Mouse (Mus musculus) cerebellum, adult 8-10 months (tissue): ENCODE results near the gene Mybpc1.
"Not testable (repeated sequence)": the region's sequence is repeated elsewhere in the genome, so short reads cannot be mapped to it uniquely, and the experiment has no call there.

Source experiments
- DNase-seq: peaks from one replicate; pipeline ENCODE4 v3.0.0; 2022

Gene Mybpc1

GRCm38 (mm10) chr10:88547635-88548034 lies 57.3 kb downstream of the Mybpc1 start:
- no peak for DNase-seq

DNA sequence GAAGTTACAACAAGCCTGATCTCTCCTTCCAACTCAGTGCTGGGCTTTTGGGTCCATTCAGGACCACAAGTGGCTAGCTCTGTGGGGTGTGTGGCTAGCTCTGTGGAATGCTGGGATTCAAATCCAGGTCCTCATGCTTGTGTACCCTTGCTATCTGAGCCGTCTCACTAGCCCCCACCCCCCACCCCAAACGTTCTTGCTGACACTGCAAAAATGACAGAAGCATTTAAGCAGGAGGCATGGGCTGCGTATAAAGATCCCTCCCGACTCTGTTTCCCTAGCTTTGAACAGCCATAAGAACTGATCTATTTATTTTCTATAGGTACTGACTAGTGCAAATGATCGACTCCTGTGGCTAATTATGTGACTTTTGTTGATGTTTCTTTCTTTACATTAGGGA lies 74.3 kb downstream of the Mybpc1 start:
- no peak for DNase-seq

- no peak for DNase-seq
Measured at GRCm38 (mm10) chr10:88524016-88524415, 80.9 kb downstream of the Mybpc1 start.

GRCm38 (mm10) chr10:88523212-88523611 lies 81.7 kb downstream of the Mybpc1 start:
- no peak for DNase-seq

DNA sequence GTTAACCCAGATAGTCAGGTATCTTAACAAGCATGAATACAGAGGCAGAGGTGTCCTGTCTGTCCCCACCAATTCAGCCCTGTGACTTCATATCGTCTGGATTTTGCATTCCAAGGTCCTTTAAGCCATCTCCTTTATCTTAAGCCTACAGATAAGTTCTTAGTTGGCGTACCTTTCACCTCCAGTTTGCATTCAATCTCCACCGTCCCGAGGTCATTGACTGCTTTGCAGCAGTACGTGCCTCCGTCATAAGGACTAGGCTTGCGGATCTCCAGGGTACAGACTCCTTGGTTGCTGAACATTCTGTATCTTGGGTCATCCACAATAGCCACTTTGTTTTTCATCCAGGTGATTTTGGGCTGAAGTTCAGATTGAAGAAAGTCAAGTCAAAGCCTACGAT lies 82.2 kb downstream of the Mybpc1 start:
- DNase-seq, result no peak

- not testable (repeated sequence) for DNase-seq
Measured at GRCm38 (mm10) chr10:88515049-88515448, 89.9 kb downstream of the Mybpc1 start.

GRCm38 (mm10) chr10:88514495-88514894 lies 90.5 kb downstream of the Mybpc1 start:
- no peak for DNase-seq

DNA sequence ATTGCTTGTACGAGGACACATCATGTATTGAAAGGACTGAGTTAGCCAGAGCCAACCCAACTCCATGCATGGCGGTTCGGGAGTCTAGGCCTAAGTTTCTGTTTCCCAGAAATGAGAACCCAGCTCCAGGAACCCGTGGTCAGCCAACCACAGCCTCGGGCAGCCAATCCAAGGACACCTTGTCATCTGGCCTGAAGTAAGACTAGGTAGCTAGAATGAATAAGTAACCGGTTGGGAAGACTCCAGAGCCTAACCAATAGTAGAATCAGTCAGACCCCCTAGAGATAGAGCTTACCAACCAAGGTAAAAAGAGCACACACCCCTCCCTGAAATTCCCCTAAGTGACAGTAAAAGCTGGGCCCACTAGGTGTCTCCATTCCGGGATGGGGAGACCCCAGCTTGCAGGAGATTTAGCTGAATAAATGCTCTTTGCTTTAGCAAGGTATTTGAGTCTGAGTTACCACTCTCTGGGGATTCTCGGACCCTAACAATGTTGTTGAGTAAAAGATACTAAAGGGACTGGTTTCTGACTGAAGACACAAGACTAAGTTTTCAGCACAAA lies 91.3 kb downstream of the Mybpc1 start:
- DNase-seq, result no peak

DNA sequence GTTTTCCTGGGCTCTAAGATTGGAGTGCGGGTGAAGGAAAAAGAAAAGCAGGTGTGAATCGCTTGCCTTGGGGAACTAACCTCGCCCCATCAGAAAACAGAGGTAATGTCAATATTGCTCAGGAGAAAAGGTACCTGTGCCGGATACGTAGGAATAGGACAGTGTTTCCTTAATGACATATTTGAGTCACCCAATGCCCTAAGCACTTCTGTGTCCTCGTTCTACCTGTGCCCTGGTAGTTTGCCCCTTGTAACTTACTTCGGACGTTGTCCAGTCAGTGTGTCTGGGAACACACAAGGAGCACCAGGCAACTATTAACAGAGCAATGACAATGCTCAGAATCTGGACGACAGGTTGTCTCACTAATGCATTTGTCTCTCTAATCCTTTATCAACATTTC lies 93.6 kb downstream of the Mybpc1 start:
- no peak for DNase-seq

DNA sequence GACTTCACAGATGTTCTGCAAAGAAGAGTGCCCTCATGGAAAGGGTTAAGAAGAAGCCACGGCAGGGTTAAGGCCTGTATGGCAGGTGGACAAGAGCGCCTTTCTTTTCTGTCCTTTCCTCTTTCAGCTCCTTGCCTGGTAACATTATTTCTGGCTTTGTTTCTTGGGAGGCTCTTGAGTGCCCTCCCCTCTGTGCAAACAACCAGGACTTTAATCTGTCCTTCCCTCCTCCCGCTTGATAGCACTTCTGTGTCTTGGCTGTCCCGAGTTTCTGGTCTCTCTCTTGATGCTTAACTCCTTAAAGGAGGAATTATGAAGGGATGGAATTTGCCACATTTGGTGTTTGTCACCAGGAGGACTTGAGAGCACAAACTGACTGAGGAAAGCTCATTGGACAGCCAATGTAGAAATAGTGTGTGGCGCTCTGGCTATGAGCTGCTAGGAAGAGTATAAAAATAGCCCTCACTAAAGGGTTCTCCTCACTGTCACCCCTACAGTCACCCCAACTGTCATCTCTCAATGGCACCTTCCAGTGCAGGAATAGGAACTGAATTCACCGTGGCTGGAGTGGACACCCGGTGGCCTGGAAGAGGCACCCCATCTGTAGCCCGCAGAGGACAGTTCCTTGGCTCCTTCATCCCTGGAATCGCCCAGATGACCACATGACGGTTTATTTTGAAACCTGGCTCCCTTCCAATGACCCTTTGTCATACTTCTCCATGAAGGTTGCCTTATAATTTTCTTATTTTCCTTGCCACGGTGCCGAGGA lies 94.3 kb downstream of the Mybpc1 start:
- DNase-seq, result no peak

DNA sequence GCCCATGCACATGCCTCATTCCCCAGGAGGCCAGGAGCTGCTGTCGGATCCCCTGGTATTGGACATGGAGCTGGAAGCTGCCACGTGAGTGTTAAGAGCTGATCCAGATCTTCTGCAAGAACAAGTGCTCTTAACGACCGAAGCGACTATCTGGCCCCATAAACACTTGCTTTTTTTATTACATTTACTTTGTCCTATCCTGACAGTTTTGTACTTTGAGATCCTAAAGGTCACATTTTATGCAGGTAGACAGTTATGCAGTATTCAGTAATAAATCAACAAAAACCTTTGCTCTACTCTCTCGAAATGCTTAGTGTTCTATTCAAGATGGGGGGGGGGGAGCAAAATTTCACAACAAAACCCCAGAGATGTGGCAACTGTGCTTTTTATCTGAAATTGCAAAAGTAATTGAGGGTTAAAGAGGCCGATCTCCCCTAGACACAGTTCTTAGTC lies 97.2 kb downstream of the Mybpc1 start:
- no peak for DNase-seq

- DNase-seq, result no peak
Measured at GRCm38 (mm10) chr10:88505256-88505655, 99.7 kb downstream of the Mybpc1 start.

- no peak for DNase-seq
Measured at GRCm38 (mm10) chr10:88504481-88504880, 100.5 kb downstream of the Mybpc1 start.

DNA sequence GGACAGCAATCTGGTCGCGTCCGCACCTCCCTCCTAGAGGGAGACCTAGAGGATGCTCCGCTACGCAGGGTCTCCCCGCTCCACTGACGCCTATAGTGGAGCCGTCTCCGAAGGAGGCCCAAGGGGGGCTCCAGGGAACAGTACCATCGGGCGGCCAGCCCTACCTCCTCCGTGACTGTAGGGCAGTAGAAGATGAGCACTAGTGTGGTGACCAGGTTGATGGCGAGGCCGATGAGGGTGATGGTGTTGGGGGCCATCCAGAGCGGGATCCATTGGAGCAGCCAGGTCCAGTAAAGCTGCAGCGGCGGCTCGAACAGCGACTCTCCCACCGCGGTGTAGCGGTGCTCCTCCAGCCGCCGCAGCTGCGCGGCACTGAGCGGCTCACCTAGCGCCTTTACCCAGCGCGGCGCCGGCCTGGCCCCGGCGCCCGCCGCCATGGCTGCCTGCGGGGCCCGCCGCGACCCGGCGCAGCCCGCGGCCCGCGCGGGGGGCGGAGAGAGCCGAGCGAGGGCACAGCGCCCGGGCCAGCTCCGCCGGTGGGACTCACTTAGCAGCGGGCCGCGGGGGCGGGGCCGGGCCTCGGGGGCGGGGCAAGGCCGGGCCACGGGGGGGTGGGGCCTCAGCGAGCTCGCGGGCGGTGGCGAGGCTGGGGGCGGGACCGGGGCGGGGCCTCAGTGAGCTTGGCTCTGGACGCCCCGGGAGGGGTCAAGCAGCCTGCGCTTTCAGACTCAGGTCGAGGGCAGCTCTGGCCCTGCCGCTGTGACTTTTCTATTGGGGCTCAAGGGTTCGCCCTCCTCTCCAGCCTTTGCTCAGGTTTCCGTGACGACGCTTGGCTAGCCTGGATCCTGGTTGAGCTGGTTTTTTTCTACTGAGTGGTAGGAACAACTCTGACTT lies 101.3 kb downstream of the Mybpc1 start, which contains the start of gene Chpt1:
Gene Chpt1 (minus strand): TSS at position 653 of the 894 bp plus-strand sequence.
- peak; percentile 81 for DNase-seq

DNA sequence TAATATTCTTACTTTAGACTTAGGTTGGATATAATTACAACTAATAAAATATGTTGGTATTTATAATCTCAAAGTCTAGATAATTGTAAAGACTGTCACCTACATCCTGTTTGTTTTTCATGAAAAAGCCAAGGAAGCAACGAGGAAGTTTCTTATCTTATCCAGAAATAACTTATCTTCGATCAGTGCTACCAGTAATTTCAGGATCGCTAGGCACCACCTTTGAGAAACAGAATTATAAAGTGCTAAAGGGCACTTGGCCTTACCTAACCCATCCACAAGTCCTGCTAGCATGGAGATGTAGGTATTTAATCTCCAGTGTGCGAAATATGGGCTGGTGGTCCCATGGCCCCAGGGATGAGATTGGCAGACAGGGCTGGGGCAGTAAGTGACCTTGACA lies 102.0 kb downstream of the Mybpc1 start:
- DNase-seq, result no peak

DNA sequence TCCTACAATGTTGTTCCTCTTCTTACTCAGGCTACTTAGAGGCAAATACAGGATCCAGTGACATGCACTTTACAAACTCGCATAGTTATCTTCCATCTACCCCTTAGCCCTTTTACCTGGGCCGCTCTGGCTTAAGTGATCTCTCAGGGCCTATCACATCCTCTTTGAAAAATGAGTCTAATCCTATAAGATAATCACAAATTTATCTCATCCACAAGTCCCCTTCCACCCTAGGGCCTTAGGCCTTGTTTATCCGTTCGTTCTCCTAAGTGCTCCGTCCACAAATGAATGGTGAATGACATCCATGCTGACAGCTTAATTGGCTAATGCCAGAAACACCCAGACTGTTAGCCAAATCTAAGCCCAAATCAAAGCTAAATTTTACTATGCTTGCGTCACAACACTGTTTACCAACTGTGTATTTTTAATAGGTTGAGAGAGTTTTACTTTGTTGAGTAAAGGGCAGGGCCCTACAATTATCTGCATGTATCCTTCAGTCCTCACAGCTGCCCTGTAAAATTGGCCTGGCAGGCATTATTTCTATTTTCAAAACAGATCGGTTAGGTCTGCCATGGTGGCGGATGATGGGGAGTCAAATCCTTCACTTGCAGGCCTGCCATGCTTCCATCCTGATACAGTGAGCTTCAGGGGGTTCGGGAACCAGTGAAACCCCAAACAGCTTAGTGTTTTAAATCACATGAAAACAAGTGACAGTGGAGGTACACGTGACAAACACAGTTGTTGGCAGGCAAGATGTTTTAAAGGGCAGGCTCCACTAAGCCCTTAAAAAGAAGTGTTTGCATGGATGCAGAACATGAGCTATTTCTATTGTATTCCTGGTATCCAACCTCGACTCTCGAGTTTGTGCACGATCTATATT lies 102.8 kb downstream of the Mybpc1 start:
- DNase-seq, result no peak

- no peak for DNase-seq
Measured at GRCm38 (mm10) chr10:88501370-88501769, 103.6 kb downstream of the Mybpc1 start.

DNA sequence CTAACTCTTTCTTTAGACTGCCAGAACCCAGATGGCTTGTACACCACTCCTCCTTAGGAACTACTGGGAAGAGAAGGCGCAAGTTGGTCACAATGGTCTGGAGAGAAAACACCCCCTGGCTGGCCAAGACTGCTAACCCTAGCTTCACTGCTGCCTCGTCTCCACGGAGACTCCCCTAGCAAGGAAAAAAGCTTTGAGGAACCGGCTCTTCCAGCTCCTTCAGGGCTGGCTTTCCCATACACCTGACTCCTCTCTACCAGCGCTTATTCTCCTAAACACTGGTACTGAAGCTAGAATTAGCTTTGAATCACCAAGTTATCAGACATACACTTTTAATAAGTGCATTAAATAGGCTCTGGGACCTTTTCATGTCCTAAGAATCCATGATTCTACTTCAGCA lies 105.0 kb downstream of the Mybpc1 start:
- no peak for DNase-seq

DNA sequence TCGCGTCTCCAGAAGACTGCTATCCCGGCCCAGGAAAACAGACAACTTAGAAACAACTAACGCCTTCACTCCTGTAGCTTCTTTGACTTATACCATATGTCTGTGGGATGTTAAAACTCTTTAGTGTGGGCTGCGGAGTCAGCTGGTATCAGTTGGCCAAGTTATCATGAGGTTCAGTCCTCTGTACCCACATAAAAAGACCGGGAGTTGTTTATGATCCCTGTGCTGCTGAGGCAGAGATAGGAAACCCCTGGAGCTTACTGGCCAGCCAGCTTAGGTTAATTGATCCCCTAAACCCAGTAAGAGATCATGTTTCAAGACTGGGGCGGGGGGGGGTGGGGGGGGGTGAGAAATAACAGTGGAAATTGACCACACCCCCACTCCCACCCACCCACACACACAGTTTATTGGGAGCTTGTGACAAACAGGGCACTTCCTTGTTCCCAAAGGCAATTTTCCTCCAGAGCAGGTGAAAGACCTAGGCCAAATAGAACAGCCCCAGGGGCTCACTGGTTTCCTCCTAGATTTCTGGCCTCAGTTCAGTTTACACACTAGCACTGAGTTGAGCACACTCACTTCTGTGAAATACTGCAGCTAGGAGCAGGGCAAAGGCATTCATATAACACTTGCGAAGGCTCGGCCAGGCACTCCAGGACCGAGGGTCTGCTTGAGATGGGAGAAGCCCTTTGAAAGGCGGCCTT lies 107.9 kb downstream of the Mybpc1 start:
- no peak for DNase-seq

- DNase-seq, result no peak
Measured at GRCm38 (mm10) chr10:88494959-88495587, 109.9 kb downstream of the Mybpc1 start.

DNA sequence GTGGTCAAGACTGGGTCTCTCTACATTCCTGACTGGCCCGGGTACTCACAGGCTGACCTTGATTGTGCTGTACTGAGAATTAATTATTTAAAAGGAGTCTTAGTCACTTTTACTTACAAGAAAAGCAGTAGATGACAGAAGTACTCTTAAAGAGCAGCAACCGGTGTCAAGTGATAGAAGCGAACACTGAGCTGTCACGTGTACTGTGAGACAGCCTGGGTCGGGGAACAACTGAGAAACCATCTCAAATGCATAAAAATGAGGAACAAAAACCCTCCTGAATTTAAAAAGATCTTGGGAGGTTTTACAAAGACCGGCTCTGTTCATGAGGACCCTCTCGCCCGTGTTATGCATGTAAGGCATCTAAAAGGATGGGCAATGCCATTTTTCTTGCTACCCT lies 112.3 kb downstream of the Mybpc1 start:
- DNase-seq, result no peak
